Mouse (Mus musculus) small intestine, adult 2 months (tissue): ENCODE data around the gene Cyfip1.

Experiments
- CTCF ChIP-seq: fragments of 200-500 bp; IDR thresholded peaks from 2 replicates; pipeline ENCODE4 v1.5.1; 2012; ENCODE audit warnings: low read depth, mild to moderate bottlenecking, control low read depth, inconsistent platforms, low read length, moderate library complexity, mixed read lengths; ENCODE audit not compliant: insufficient replicate concordance, insufficient read length; ENCODE audit errors: extremely low read depth
- POLR2A ChIP-seq: fragments of 200-500 bp; IDR thresholded peaks from 2 replicates; pipeline ENCODE4 v1.6.1; 2012; ENCODE audit warnings: low read depth, mild to moderate bottlenecking, control low read depth, inconsistent platforms, low read length, moderate library complexity

DNA sequence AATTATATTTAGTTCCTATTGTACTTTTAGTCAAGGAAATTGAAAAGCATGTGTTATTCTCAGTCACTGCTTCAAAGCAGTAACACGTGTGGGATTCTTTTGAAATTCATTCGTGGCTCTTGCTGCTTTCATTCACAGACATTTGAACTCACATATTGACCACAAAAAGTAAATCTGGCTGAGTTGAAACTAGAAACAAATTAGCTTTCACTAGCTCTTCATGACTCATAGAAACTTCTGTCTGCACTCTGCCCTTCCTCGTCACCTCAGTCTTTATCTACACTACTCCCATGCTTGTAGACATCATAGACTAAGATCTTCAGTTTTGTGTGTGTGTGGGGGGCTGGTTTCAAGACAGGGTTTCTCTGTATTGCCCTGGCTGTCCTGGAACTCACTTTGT is 41.6 kb upstream of the Cyfip1 start:
- no peak for TF ChIP-seq CTCF
- no peak for TF ChIP-seq POLR2A
